Mouse (Mus musculus): ENCODE data around the gene Fndc3b.

DNA sequence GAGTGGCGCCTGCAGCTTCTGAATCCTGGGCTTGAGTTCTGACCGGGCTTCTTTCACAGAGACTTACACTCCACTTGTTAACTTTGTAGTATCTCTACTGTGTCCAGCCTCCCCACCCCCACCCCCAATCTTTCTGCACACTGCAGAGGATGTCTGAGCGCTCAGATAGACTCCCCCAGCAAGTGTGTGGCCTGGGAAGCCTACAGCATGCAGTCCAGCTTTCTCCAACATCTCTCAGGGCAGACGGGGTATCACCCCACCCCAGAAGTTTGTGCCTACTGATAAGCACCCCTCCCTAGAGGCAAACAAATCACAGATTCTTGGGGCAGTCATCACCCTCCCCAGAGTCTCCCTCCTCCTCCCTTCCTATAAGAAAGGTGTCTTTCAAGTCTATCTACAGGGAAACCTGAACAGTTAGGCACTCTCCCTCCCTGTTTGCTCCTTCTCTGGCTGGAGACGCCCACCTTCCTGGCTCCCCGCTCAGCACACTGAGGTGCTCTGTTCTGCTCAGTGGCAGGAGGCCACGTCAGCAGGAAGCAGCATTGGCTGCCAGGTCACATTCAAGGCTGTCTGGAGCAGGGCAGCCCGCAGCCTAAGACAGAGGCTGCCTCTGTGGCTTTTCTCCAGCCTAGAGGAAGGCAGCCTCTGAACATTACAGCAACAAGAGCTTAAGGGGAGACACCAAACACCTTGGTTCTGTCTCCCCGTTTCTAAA, 103.9 kb downstream of the Fndc3b start:
- no peak for TF ChIP-seq CTCF (IDR thresholded peaks at IDR 0.05; ENCODE audit: low read depth)
- TF ChIP-seq EP300 (IDR thresholded peaks at IDR 0.05; ENCODE audit: low read depth) = no peak
